Mouse (Mus musculus) 3T3-L1 (cell line): ENCODE measurements around the gene Mpdu1.
A peak's percentile ranks its signal among the peaks of the same experiment; 100 is the strongest.
"Not testable (repeated sequence)": the region's sequence is repeated elsewhere in the genome, so short reads cannot be mapped to it uniquely, and the experiment has no call there.

ENCODE experiments used
- DNase-seq: peaks from one replicate; pipeline ENCODE4 v3.0.0-alpha.2; 2015; ENCODE audit warnings: low read depth, low spot score

The Mpdu1 gene

DNA sequence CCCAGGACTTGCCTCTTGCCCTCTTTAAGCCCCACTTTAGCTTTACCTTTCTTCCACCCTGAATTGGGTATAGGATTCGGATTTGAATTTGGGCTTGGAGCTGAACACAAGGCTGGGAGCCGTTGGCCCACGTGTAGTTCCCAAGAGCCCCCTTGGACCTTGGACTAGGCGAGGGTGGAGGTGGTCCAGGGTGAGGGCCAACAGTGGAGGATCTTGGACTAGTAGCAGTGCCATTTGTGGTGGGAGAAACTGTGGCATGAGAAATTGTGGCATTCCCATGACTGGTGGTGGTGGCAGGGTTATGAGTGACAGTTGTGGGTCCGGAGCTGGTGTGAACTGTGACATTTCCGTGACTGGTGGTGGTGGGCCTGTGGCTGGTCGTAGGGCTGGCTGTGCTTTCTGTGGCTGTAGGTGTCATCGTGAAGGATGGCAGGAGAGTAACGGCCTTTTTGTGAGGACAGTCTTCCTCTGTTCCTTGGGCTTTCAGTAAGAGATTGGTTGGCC, 3.1 kb upstream of the Mpdu1 start:
- no peak for DNase-seq

DNA sequence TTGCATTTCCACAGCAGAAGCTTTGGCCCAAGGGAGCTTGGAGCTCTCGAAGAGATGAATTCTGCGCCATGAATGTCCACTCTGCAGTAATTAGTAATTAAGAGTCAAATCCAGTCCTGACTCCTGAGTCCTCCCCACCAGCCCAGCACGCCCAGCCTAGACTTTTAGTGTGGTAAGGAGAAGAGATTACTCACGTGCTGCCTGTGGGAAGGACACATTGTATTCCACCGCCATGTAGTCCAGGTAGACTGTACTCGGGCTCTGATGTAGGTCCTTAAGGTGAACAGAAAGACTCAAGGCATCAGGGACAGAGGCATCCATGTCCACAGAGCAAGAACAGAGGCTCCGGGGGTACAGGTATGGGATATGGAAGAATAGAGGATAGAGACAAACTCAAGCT, 2.4 kb upstream of the Mpdu1 start:
- DNase-seq = no peak

DNA sequence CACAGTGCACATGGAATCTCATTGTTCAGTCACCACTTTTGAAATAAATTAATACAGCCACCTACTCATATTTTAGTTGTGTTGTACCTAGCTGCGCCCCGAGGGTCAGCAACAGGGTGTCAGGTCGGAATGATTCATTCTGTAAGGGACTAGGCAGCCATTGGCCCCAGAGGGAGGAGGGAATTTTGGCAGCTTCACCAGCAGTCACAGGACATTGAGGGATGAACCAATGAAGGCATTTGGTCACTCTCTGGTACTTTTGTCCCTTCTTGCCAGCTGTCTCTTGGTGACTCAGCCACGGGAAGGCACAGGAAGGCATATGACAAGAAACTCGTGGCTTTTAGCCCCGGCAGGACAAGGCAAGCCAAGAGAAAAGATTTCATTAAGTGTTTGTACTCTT, 1.4 kb upstream of the Mpdu1 start:
- DNase-seq = peak; percentile 57

DNA sequence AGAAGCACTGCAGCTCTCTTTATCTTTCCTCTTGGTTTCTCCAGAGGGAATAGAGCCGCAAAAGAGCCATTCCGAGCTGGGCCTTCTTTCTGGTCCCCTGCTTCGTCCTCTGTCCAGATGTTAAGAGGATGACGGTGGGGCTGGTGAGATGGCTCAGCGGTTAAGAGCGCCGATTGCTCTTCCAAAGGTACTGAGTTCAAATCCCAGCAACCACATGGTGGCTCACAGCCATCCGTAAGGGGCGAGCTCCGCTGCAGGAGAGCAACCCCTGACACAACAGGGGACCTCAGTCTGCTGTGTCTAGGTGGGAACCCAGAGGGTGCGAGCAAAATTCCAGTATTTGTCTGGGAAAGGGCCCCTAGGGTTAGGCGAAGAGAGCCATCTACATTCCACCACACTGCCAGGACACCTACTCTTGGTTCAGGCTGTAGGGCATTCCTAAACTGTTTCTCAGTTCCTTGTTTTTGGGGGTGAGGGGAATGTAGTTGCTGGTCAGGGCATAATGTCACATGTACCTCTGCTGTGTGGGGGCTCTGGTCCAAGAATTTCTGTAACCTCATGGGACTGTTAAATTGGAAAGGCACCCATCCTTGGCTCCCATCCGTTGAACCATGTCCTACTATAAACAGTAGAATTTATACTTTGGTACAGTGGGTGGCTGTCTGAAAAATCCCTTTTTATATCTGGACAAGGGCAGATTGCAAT, 677 bp upstream of the Mpdu1 start:
- no peak for DNase-seq

DNA sequence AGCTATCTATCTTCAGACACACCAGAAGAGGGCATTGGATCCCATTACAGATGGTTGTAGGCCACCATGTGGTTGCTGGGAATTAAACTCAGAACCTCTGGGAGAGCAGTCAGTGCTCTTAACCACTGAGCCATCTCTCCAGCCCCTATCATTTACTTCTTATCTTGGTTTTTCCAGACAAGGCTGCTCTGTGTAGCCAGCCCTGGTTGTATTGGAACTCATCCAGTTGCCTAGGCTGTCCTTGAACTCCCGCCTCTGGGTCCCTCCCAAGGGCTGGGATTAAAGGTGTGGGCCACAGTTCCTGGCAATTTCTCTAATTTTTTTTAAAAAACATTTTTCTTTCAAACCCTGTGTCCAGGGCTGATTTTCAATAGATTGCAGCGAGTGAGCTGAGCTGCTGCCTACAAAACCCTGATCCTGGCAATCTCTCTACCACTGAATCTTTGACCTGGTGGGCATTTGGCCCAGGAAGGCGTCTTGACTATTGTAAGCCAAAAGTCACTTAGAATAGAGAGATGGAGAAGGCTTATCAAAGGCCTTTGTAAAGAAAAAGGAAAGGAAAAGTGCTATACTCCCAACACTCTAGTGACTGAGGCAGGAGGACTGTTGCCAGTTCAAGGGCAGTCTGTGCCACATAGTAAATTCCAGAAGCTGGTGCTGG, 1.1 kb downstream of the Mpdu1 start:
- DNase-seq = peak; percentile 60

DNA sequence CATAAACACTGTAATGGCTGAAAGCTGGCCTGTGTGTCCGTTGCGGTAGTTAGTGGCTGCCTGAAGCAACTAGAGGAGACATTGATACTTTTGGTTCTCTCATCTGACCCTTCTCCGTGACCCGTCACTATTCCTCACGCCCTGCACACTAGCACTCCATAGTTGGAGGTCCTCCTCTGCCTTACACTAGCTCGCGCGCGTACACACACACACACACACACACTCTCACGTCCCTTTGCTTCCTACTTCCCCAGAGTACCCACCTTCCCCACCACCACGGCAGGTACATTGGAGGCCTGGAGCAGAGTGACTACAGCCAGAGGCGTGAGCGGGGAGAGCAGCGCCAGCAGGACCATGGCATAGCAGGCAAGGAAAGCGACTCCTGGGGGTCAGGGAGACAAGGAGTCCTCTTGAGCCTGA, 5.0 kb downstream of the Mpdu1 start:
- DNase-seq = no peak

DNA sequence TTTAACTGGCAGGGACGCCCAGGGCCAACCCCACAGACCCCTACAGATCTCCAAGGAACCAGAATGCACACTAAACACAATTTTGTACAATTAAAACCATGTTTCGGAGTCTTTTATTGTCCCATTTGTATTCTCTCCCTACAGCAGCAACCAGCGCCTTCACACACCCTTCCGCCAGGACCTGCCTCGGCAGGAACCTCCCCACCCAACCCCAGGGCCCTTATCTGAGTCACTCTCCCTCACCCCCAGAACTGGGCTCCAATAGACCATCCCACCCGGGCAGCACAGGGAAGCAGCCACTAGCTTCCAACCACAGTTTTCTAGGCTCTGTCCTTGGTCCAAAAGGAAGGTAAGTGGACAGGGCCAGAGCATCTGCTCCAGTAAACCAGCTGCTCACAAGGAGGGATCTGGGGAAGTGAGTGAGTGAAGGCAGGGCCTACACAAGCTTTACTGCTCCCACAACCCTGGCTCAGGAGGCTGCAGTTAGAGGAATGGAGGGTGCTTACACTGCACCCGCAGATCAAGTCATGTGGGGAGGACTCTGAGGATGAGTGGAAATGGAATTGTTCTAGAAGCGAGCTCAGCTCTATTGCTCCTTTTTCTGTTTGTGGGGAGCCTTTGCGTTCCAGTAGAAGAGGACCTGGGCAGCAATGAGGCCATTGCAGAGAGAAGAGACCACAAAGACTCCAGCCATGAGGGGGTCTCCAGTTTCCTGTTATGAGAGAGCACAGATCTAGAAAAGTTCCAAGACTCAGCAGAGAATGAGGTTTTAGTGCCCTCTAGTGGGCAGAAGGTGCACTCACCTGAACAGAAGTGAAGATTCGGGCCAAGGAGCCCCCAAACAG, 5.6 kb downstream of the Mpdu1 start:
- DNase-seq = peak; percentile 73

DNA sequence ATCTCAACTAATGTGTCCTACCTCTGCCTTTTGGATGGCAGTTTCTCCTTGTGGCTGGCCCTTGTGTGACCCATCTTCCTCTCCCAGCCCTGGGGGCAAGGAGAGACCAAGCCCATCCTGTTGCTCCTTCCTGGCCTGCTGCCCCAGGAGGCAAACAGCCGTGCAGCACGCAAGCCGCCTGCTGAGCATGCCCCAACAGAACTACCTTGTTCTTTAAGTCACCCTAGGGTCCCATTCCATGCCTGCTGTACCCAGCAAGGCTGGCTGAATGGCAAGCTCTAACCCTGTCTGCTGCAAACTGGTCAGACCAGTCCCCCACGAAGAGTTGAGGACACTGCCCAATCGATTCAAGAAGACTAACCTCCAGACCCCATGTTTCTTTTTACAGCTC, 6.4 kb downstream of the Mpdu1 start:
- DNase-seq = no peak

DNA sequence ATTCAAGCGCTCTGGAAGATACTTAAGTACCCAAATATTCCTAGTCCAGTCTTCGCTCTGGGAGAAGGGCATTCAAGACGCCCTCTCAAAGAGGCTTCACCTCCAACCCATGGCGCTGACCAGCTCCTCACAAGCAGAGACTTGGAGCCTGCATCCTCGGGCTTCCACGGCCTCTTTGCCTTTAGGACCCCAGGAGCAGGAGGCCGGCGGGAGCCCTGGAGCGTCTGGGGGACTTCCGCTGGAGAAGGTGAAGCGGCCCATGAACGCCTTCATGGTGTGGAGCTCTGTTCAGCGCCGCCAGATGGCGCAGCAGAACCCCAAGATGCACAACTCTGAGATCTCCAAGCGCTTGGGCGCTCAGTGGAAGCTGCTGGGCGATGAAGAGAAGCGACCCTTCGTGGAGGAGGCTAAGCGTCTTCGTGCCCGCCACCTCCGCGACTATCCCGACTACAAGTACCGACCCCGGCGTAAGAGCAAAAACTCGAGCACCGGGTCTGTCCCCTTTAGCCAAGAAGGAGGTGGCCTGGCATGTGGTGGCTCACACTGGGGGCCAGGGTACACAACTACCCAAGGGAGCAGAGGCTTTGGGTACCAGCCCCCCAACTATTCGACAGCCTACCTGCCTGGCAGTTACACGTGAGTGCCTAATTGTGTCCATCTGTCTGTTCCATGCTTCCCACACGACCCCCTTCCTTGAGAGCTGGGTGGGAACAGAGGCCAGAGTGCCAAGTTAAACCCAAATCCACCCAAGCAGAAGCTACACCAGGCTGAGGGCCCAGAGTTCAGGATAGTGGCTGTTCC, 7.0 kb downstream of the Mpdu1 start, which contains the start of gene Sox15:
TSS of gene Sox15 (plus strand) at position 51 of the 801 bp plus-strand sequence.
- DNase-seq = no peak

DNA sequence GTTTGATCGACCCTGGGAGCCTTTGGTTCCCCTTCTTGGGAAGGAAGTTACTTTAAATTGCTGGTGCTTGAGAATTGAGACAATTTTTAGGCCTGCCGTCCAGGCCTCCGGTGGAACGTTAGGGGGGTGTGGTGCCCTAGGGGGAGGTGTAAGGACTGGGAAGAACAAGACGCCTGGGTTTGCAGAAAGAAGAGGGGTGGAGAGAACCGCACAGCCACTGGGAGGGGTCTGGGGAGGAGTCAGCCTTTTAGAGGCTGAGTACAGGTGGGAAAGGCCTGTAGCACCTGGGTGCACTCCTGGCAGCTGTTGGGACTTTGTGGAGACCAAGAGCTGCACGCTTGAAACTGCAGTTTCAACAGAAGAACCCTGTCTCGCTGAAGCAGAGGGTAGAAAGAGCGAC, 7.7 kb downstream of the Mpdu1 start:
- no peak for DNase-seq

DNA sequence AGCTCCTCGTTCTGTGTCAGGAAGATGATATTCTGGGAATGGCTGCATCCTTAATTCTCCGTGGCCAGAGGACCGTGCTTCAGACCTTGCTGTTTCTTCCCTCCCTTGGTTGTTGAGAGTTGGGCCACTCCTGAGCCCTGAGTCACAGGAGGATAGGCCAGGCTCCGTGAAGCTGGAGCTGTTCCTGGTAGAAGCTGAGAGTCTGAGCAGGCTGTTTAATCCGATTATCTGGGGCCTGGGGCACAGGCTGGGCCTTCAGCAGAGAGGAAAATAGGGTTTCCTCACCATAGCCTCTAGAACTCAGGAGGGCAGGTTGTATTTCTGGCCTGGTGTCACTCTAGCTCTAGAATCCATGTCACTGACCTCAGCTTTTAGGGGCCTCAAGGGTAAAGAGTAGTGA, 9.0 kb downstream of the Mpdu1 start:
- no peak for DNase-seq

DNA sequence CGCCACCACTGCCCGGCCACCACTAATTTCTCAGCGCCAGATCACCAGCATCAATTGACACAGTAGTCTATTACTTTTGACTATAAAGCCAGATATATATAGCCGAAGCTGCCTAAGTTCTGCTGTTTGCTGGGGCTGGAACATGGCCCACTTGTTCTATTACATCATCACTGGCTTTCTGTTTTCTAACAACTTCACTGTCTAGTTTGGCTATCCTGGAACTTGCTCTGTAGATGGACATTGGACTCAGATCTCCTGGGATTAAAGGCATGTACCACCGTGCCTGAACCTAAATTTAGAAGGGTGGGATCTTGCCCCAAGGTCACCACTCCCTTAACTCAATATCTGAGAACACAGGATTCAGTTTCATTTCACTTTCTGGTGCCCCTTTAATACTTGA, 16.6 kb downstream of the Mpdu1 start:
- DNase-seq = no peak

DNA sequence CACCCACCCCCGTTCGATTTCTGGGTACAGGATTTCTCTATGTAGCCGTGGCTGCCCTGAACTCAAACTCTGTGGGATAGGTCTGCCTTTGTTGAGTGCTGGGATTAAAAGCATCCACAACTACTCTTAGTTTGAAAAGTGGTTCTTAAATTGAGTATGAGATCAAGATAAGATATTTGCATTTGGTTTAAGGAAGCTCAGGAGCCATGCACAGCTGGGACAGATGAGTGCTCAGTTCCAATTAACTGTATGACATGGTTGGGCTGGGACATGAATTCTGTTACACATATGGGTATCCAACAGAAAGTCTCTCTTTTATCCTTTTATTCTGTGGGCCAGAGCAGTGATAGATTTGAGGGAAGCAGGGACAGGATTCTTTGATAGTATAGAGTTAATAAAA, 27.0 kb downstream of the Mpdu1 start:
- DNase-seq = no peak

DNA sequence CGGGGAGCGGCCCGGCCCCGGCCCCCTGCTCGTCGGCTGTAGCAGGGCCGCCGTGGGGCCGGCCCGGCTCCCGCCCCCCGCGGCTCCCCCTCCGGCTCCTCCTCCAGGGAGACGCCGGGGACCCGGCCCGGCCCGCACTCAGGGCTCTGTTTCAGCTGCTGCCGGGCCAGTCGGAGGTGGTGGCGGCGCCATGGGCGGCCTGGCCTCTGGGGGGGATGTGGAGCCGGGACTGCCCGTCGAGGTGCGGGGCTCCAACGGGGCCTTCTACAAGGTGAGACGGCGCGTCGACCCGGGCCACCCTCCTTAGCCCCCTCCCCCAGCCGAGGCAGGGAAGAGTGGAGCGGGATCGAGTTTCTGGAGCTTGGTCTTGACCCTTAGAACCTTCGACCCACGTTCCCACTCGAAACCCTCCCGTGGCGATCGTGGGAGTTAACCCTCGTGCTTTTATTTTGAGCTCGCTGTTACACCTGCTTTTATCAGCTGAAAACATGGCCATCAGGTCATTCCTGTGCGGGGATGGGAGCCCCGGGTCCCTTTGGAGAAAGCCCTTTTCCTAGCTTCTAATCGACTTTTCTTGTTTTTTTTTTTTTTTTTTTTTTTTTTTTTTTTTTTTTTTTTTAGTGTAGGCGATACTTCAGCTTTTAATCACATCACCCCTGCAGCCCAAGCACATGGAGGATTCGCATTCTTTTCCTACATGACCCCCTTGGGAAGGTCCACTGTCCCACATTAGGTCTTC, 29.1 kb downstream of the Mpdu1 start:
- peak; percentile 31 for DNase-seq

DNA sequence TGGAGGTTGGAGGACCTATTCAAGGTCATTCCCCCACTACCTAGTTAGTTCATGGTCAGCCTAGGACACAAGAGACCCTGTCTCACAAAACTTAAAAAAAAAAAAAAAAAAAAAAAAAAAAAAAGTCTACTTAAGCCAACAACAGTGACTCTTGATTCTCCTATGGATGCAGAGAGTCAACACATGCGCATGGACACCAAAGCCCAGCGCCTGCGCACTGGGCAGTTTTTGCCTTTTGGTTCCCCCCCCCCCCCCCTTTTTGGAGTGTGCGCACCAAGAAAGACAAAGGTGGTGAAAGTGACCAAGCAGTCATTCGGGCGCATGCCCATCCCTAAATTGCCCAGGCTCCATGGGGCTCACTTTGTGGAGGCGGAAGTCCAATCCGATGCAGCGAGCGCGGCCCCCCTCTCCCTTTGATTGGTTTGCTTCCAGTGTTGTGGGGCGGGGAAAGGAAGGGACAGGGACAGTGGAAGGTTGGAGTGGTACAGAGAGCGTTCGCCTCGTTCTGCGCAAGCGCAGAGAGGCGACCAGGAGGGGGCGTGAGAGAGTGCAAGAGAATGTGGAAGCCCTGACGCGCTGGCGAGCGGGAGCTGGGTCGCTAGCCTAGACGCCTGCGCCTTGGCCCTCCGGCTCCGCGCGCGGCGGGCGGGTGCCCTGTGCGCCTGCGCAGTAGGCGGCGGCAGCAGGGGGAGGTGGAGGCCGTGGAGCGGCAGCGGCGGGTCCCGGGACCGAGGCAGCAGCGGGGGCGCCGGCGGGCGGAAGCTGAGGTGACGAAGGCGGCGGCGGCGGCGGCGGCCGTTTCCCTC, 30.0 kb downstream of the Mpdu1 start, which contains the start of gene Fxr2:
TSS of gene Fxr2 (plus strand) at position 707 of the 806 bp plus-strand sequence.
- peak; percentile 100 for DNase-seq

DNA sequence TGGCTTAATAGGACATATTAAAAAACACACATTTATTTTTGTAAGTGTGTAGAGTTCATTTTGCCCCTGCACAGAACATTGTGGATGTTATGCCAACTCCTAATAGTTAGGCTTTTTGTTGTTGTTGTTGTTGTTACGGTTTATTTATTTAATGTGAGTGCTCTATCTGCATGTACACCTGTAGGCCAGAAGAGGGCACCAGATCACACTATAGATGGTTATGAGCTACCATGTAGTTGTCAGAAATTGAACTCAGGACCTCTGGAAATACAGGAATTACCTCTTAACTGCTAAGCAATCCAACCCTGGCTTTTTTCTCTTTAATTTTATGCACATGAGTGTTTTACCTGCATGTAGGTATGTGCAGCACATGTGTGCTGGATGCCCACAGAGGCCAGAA, 32.6 kb downstream of the Mpdu1 start:
- DNase-seq = peak; percentile 68

DNA sequence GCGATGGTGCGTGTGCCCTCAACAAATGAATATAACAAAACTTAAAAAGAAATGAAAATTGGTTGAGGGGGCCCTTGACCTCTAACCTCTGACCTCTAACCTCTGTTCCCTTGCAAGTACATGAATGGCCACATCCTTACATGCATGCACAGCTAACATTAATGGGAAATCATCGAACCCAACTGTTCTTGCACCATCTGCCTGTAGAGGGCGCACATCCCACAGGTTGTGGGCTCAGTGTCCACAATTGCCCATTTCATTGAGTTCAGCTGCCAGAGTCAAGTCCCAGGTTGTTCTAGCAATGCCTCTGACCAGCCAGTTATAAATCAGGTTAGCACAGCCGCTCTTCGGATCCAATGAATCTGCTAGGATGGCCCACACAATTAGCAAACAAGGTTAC, 34.2 kb downstream of the Mpdu1 start:
- peak; percentile 93 for DNase-seq

DNA sequence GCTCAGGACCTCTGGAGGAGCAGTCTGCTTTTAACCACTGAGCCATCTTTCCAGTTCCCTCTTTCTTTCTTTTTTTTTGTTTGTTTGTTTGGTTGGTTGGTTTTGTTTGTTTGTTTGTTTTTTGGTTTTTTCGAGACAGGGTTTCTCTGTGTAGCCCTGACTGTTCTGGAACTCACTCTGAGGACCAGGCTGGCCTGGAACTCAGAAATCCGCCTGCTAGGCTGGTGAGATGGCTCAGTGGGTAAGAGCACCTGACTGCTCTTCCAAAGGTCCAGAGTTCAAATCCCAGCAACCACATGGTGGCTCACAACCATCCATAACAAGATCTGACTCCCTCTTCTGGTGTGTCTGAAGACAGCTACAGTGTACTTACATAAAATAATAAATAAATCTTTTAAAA, 38.1 kb downstream of the Mpdu1 start:
- DNase-seq = not testable (repeated sequence)

DNA sequence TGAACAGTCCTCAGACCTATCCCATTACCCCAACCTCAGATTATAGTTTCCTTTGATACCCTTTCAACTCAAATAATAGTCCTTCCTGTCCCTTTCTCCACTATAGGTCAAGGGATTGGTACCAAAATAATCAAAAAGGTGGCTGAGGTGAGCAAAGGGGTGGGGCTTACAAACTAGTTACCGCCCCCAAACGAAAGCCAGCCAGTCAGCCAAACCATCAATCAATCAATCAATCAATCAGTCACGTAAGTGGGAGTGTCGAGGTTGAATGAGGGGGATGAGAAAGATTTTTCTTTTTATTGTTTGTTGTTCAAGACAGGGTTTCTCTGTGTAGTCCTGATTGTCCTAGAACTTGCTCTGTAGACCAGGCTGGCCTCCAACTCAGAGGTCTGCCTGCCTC, 39.4 kb downstream of the Mpdu1 start:
- DNase-seq = no peak

DNA sequence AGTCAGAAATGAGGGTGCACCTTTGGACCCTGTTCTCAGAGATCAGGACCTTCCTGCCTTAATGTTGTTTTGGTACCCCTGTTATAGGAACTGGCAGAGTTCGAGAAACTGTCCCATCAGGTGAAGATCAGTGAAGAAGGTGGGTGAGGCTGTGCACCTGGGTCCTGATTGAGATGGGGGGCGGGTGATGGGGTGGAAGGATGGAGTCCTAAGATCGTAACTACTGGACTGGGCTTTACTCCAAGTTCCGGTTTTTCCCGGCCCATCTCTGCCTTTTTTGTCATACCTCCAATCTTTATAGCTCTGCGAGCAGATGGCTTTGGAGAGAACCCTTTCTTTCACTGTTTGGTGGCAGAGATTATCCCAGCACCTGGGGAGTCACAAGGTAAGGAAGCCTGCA, 40.0 kb downstream of the Mpdu1 start:
- DNase-seq = no peak
